Mouse (Mus musculus): ENCODE measurements at regions not wholly inside any gene's neighbourhood (a gene's known extent, or its start where the extent isn't known, plus 50 kb on each side); places are given as distances from the start of the nearest gene placed in this dataset.

- peak; percentile 24 for DNase-seq
Measured at GRCm38 (mm10) chr11:44238598-44238997, 161.3 kb upstream of the Il12b start.

- DNase-seq = no peak
Measured at GRCm38 (mm10) chr11:44243184-44243583, 156.7 kb upstream of the Il12b start.

GRCm38 (mm10) chr11:44251821-44252220 is 148.0 kb upstream of the Il12b start:
- no peak for DNase-seq

GRCm38 (mm10) chr11:44260376-44261111 is 139.3 kb upstream of the Il12b start:
- DNase-seq = no peak

GRCm38 (mm10) chr11:44261657-44262056 is 138.2 kb upstream of the Il12b start:
- no peak for DNase-seq

- no peak for DNase-seq
Measured at GRCm38 (mm10) chr11:44262571-44262970, 137.3 kb upstream of the Il12b start.

- no peak for DNase-seq
Measured at GRCm38 (mm10) chr11:44272268-44272667, 127.6 kb upstream of the Il12b start.

- no peak for DNase-seq
Measured at GRCm38 (mm10) chr11:44278521-44279208, 121.2 kb upstream of the Il12b start.

GRCm38 (mm10) chr11:44285961-44286360 is 113.9 kb upstream of the Il12b start:
- DNase-seq = no peak

GRCm38 (mm10) chr11:44288825-44289224 is 111.0 kb upstream of the Il12b start:
- DNase-seq = peak; percentile 70 to 71

GRCm38 (mm10) chr11:44303786-44304185 is 96.1 kb upstream of the Il12b start:
- DNase-seq = no peak

- DNase-seq = no peak
Measured at GRCm38 (mm10) chr11:44316061-44316460, 83.8 kb upstream of the Il12b start.

- no peak for DNase-seq
Measured at GRCm38 (mm10) chr11:44319136-44319535, 80.7 kb upstream of the Il12b start.

GRCm38 (mm10) chr11:44323314-44323713 is 76.5 kb upstream of the Il12b start:
- no peak for DNase-seq

- no peak for DNase-seq
Measured at GRCm38 (mm10) chr11:44325066-44325465, 74.8 kb upstream of the Il12b start.

GRCm38 (mm10) chr11:44325525-44325924 is 74.3 kb upstream of the Il12b start:
- no peak for DNase-seq

- DNase-seq = no peak
Measured at GRCm38 (mm10) chr11:44329503-44329902, 70.4 kb upstream of the Il12b start.

GRCm38 (mm10) chr11:44330438-44330837 is 69.4 kb upstream of the Il12b start:
- DNase-seq = no peak

- DNase-seq = peak; percentile 87 to 93
Measured at GRCm38 (mm10) chr11:44330851-44331773, 68.8 kb upstream of the Il12b start.

GRCm38 (mm10) chr11:44331774-44332129 is 68.1 kb upstream of the Il12b start:
- no peak for DNase-seq

GRCm38 (mm10) chr11:44340531-44340930 is 59.3 kb upstream of the Il12b start:
- DNase-seq = no peak

- DNase-seq = no peak
Measured at GRCm38 (mm10) chr11:44348308-44348707, 51.6 kb upstream of the Il12b start.

GRCm38 (mm10) chr11:44349546-44349945 is 50.3 kb upstream of the Il12b start:
- DNase-seq = no peak
